Mouse (Mus musculus) embryonic facial prominence, embryonic 13.5 days (tissue): ENCODE results near the gene Tatdn2. TPM values are rescaled to one million over a fixed set of nuclear protein-coding genes. Genes with fewer than 3 reads are reported as not detected.

ENCODE experiments used
- ATAC-seq: fragments of 200-750 bp; cut with Nextera tagmentation; 2 replicates; pipeline ENCODE4 v1.8.0; 2017; ENCODE audit warnings: low read depth; ENCODE audit not compliant: insufficient number of reproducible peaks, insufficient read depth, low FRiP score, low TSS enrichment
- H3K27ac ChIP-seq: fragments of 300-500 bp; sonication (generic); 2 replicates; pipeline ENCODE4 v1.5.1; 2015; ENCODE audit warnings: moderate library complexity, mild to moderate bottlenecking, inconsistent platforms
- H3K27me3 ChIP-seq: fragments of 300-500 bp; sonication (generic); 2 replicates; pipeline ENCODE4 v1.6.1; 2015; ENCODE audit warnings: mild to moderate bottlenecking, inconsistent platforms
- H3K36me3 ChIP-seq: fragments of 300-500 bp; sonication (generic); 2 replicates; pipeline ENCODE4 v1.6.1; 2015; ENCODE audit warnings: mild to moderate bottlenecking, inconsistent platforms
- H3K4me1 ChIP-seq: fragments of 300-500 bp; sonication (generic); 2 replicates; pipeline ENCODE4 v1.6.1; 2015; ENCODE audit warnings: inconsistent platforms
- H3K4me2 ChIP-seq: fragments of 300-500 bp; sonication (generic); 2 replicates; pipeline ENCODE4 v1.6.1; 2015; ENCODE audit warnings: moderate library complexity, mild to moderate bottlenecking, inconsistent platforms
- H3K4me3 ChIP-seq: fragments of 300-500 bp; sonication (generic); 2 replicates; pipeline ENCODE4 v1.5.1; 2015; ENCODE audit warnings: mild to moderate bottlenecking, inconsistent platforms
- H3K9ac ChIP-seq: fragments of 300-500 bp; sonication (generic); 2 replicates; pipeline ENCODE4 v1.6.1; 2015; ENCODE audit warnings: mild to moderate bottlenecking, inconsistent platforms
- H3K9me3 ChIP-seq: fragments of 300-500 bp; sonication (generic); 2 replicates; pipeline ENCODE4 v1.6.1; 2016; ENCODE audit warnings: inconsistent platforms
- WGBS: fragments of 180-500 bp; shearing (Covaris S2); methylation state at CpG from one replicate; pipeline ENCODE4 v1.1.7; 2015; ENCODE audit warnings: mixed read lengths; 5-methylcytosine and 5-hydroxymethylcytosine counted together
- polyA plus RNA-seq: library from polyadenylated mRNA; unstranded; fragments of >200 nt; fragmentation: Nextera tagmentation; extraction: Ambion mirVana; gene quantifications from 2 replicates; pipeline ENCODE4 v1.2.1, GENCODE M21; 2015

The Tatdn2 gene
- polyA plus RNA-seq, result 0.70 and 0.72 TPM in 2 replicates

DNA sequence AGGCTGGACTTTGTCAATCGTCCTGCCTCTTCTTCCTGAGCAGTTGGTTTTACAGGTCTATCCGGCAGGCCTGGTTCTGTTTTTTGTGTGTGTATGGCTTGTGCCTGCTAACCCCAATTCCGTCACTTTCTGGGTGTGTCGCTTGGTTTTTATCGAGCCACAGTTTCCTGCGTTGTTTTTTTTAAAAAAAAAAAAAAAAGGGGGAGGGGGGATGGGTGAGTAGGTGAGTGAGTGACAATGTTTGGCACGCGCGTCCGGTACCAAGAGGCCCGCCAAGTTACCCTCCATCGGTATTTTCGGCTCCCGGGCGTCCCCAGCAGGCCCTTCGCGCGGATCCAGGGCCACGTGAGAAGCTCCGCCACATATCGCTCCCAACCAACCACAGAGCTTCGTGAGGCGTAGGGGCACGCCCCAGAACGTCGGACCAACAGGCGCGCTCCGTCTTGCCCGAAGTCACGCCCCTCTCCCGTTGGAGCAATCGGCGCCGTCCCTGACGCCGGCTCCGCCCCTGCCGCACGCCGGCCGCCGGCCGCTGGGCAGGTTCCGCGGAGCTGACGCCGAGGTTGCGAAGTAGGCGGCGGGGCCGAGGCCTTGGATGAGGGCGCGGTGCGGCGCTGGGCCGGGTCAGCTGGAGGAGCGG is at the start of gene Tatdn2:
Gene Tatdn2, plus strand, starts transcription at position 469 of the 640 bp plus-strand sequence.
- ATAC-seq, result peak; percentile 98
- H3K27me3 ChIP-seq, result no peaks in the 10 kb centered on the region
- H3K9ac ChIP-seq, result peak within 1 kb of the TSS; percentile 84
- H3K4me2 ChIP-seq, result peak within 1 kb of the TSS; percentile 93
- peaks cover 19% of the 10 kb centered on the region for H3K36me3 ChIP-seq
- H3K4me3 ChIP-seq, result peak within 1 kb of the TSS; percentile 91
- WGBS, result under 1% methylated on average over 58 of the region's 58 CpGs
- H3K27ac ChIP-seq, result peak within 1 kb of the TSS; percentile 91
- peaks cover 22% of the 10 kb centered on the region for H3K4me1 ChIP-seq
- H3K9me3 ChIP-seq, result no peaks in the 10 kb centered on the region

DNA sequence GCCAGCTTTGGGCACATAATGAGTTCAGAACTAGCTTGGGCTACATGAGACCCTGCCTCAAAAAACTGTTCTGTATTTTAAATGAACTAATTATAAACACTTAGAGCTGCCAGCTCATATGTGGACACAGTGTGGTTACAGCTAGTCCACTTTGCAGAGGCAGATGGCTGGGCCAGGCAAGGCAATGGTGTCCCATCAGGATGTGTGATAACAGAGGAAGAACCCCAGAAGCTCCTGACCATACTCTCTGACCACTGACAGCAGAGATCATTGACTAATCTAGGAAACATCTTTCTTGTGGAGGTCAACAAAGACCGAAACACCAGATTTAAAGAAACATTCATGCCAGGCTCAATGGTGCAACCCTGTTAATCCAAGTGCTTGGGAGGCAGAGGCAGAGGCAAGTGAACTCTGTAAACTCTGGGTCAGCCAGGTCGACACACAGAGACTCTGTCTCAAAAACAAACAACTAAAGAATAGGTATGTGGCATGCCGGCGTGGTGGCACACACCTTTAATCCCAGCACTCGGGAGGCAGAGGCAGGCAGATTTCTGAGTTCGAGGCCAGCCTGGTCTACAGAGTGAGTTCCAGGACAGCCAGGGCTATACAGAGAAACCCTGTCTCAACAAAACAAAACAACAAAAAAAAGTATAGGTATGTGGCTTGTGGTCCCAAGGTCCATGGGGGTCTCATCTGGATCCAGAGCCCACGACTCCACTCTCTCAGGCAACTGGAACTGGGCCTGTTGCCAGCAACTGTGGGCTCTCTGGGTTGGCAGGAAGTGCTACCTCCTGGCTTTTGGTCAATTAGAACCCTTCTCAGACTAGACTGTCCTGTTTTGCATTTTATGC is 47.3 kb upstream of the Tatdn2 start:
- 82% methylated on average over 7 of the region's 7 CpGs for WGBS
- H3K9me3 ChIP-seq, result no peaks in the 10 kb centered on the region

DNA sequence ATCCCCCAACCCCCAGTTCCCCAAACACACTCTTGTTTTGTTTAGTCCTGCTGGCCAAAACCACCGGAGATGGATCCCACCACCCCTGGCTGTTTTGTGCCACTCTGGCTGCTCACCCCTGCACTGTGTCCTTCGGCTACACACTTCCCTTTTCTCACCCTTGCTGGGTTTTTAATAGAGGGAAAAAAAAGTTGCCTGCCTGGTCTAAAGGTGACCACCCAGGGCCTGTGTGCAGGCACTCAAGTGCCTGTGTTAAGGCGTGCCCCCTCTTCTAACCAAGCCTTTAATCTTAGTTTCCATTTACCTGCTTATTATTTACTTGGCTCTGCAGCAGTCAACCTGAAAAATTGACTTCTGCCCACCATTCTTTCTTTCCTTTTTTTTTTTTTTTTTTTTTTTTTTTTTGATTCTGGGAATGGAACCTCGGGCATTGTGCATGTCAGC is 46.6 kb upstream of the Tatdn2 start:
- Histone ChIP-seq H3K9ac (no peak overlapping the region), H3K27ac (no peak overlapping the region), H3K4me1 (no peaks in the 10 kb centered on the region), H3K9me3 (no peaks in the 10 kb centered on the region), H3K4me2 (no peak overlapping the region), H3K4me3 (no peak overlapping the region), H3K27me3 (no peaks in the 10 kb centered on the region), H3K36me3 (no peaks in the 10 kb centered on the region)
- 67% methylated on average over 4 of the region's 4 CpGs for WGBS
- no peak for ATAC-seq

More for the DNA sequence above, 47.3 kb upstream of the Tatdn2 start:
- H3K4me1 ChIP-seq, result no peaks in the 10 kb centered on the region
- H3K36me3 ChIP-seq, result no peaks in the 10 kb centered on the region
- no peak for ATAC-seq
- H3K9ac ChIP-seq, result no peak overlapping the region
- H3K4me2 ChIP-seq, result no peak overlapping the region
- no peaks in the 10 kb centered on the region for H3K27me3 ChIP-seq
- H3K4me3 ChIP-seq, result no peak overlapping the region
- no peak overlapping the region for H3K27ac ChIP-seq

DNA sequence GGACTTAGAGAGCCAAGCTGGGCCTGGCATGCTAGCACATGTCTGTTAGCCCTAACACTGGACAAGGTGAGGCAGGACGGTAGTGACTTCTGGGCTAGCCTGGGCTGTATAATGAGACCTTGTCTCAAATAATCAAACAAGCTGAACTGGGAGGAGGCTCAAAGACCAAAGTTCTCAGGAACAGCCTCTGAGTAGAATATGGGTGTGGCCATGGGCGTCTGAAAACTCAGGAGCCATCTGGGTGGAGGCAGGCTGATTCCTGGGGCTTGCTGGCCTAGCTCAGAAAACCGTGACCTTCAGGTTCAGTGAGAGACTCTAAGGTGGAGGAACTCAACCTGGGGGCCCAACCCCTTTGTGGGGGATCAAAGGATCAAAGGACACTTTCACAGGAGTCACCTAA is 45.2 kb upstream of the Tatdn2 start:
- H3K4me1 ChIP-seq, result no peaks in the 10 kb centered on the region
- H3K9ac ChIP-seq, result no peak overlapping the region
- H3K27me3 ChIP-seq, result no peaks in the 10 kb centered on the region
- WGBS, result 67% methylated on average over 3 of the region's 3 CpGs
- ATAC-seq, result no peak
- no peak overlapping the region for H3K4me2 ChIP-seq
- no peaks in the 10 kb centered on the region for H3K9me3 ChIP-seq
- no peak overlapping the region for H3K4me3 ChIP-seq
- H3K27ac ChIP-seq, result no peak overlapping the region
- H3K36me3 ChIP-seq, result no peaks in the 10 kb centered on the region

DNA sequence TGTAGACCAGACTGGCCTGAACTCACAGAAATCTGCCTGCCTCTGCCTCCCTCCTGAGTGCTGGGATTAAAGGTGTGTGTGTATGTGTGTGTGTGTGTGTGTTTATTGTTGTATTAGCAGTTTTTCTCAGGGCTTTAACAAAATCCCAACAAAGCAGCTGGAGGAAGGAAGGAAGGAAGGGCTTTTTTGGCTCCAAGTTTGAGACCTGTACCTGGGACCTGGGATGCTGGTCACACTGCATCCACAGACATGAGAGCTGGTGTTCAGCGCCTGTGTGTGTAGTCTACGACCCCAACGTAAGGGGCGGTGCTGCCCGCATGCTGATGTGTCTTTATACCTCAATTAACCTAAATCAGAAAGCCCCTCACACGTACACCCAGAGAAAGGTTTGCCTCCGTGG is 43.3 kb upstream of the Tatdn2 start:
- Histone ChIP-seq H3K27ac (no peak overlapping the region), H3K4me1 (no peaks in the 10 kb centered on the region), H3K9me3 (no peaks in the 10 kb centered on the region), H3K4me2 (no peak overlapping the region), H3K36me3 (no peaks in the 10 kb centered on the region), H3K27me3 (no peaks in the 10 kb centered on the region), H3K4me3 (no peak overlapping the region), H3K9ac (no peak overlapping the region)
- ATAC-seq, result no peak
- WGBS, result 93% methylated on average over 7 of the region's 7 CpGs

DNA sequence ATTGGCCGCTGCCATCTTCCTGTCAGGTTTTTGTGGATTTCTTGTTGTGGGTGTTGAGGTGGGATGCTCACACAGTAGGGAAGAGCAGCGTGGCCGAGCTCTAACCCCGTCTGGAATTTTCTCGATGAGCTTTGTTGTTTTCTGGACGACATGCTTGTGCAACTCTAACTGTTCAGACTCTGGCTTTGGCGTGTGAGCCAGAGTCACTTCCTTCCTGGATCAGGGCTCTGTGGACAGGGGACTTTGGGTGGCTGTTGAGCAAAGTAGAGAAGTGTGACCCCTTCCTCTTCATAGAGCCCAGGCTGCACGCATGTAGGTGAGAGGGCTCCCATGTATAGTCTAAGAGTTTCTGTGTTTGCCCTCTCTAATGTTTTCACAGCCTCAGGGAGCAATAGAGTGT is 42.7 kb upstream of the Tatdn2 start:
- H3K9ac ChIP-seq, result no peak overlapping the region
- no peak overlapping the region for H3K27ac ChIP-seq
- H3K9me3 ChIP-seq, result no peaks in the 10 kb centered on the region
- no peaks in the 10 kb centered on the region for H3K36me3 ChIP-seq
- no peak overlapping the region for H3K4me3 ChIP-seq
- 83% methylated on average over 8 of the region's 8 CpGs for WGBS
- no peak overlapping the region for H3K4me2 ChIP-seq
- no peak for ATAC-seq
- H3K27me3 ChIP-seq, result no peaks in the 10 kb centered on the region
- H3K4me1 ChIP-seq, result no peaks in the 10 kb centered on the region

DNA sequence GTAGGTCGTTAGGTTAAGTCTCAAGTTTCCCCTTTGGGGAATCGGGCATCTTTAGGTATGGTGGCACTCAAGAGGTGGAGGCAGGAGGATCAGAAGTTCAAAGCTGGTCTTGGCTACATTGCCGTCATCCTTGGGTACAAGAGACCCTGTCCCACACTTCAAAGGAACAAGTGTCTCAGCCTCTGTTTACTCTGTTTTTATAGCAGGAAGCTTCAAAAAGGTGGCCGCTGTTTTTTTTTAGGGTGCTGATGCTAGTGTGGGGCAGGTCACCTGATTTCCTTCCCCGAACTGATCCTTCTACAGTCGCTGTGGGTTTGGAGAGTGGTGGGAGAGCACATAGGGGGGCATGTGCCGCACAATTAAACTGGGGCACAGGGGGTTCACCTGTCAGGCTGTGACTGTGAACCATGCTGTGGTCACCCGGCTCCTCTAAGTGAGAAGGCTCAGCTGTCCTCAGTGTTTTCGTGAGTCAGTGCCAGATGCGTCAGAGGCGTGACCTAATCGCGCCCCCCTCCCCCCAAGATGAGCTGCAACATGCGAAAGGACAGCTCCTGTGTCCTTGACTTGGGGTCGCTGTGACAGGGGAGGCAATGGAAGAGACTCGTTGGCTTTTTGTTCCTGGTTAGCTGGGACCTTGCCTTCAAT is 42.0 kb upstream of the Tatdn2 start:
- Histone ChIP-seq H3K27ac (no peak overlapping the region), H3K9me3 (no peaks in the 10 kb centered on the region), H3K4me1 (no peaks in the 10 kb centered on the region), H3K4me2 (no peak overlapping the region), H3K36me3 (no peaks in the 10 kb centered on the region), H3K4me3 (no peak overlapping the region), H3K27me3 (no peaks in the 10 kb centered on the region), H3K9ac (no peak overlapping the region)
- 79% methylated on average over 16 of the region's 16 CpGs for WGBS
- ATAC-seq, result no peak

DNA sequence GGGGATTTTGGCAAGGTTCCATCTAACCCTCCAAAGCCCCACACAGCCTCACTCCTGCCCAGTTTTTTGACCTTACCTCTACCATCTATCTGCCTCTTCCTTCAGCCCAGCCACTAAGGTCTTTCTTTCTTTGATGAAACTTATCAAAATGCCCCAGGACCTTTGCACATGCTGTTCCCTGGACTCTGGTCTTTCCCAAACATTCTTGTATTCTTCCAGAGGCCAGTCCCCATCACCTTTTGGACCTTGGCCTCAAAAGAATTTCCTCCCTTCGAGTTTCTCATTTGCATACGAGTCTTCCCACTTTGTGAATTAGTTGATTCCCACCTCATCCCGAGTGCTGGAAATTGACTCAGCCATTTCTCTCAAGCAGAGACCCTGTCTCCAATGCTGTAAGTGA is 41.4 kb upstream of the Tatdn2 start:
- Histone ChIP-seq H3K36me3 (no peaks in the 10 kb centered on the region), H3K27me3 (no peaks in the 10 kb centered on the region), H3K4me3 (no peak overlapping the region), H3K9me3 (no peaks in the 10 kb centered on the region), H3K4me2 (no peak overlapping the region), H3K9ac (no peak overlapping the region), H3K4me1 (0 out of 2 replicates have a peak, but pooled peaks cover 1% of the 10 kb centered on the region), H3K27ac (no peak overlapping the region)
- WGBS, result 91% methylated on average over 3 of the region's 3 CpGs
- no peak for ATAC-seq

DNA sequence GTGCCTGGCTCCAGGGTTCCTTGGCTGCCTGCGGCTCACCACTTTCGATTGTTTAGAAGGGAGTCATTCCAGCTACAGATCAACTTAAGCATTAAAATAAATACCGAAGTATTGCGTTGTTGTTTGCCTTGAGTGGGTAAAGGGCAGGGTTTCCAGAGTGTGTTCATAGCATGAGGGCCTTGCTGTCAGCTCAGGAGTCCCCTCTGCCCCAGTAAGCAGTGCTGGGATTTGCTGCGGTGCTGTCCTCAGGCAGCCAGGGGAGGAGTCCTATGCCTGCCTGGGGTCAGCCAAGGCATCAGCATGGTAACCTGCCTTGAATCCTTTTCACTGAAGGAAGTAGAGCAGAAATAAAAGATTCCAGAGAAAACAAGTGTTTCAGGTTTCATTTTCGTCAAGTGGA is 40.0 kb upstream of the Tatdn2 start:
- Histone ChIP-seq H3K4me1 (peaks cover 15% of the 10 kb centered on the region), H3K36me3 (no peaks in the 10 kb centered on the region), H3K9ac (no peak overlapping the region), H3K9me3 (no peaks in the 10 kb centered on the region), H3K4me2 (no peak overlapping the region), H3K27ac (no peak overlapping the region), H3K27me3 (no peaks in the 10 kb centered on the region), H3K4me3 (no peak overlapping the region)
- WGBS, result 80% methylated on average over 6 of the region's 6 CpGs
- no peak for ATAC-seq

DNA sequence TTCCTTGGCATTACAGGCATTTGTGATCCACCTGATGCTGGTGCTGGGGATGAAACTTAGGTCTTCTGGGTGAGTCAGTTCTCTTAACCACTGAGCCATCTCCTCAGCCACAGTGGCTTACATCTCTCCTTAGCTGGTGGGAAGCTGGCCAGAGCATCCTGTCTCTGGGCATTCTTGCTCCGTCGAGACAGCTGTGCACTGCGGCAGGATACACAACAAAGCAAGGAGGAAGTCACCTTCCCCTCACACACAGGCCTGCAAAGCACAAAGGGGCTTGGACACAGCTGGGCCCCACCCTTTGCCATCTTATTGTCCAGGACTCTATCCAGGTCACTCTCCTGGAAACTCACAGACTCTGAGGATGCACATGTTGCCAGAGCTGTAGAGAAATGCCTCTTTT is 38.6 kb upstream of the Tatdn2 start:
- H3K4me3 ChIP-seq, result no peak overlapping the region
- no peaks in the 10 kb centered on the region for H3K36me3 ChIP-seq
- no peaks in the 10 kb centered on the region for H3K9me3 ChIP-seq
- WGBS, result 62% methylated on average over 3 of the region's 3 CpGs
- H3K27me3 ChIP-seq, result no peaks in the 10 kb centered on the region
- H3K4me1 ChIP-seq, result peaks cover 18% of the 10 kb centered on the region
- no peak overlapping the region for H3K9ac ChIP-seq
- H3K27ac ChIP-seq, result no peak overlapping the region; the same call in 1 of the 2 replicates
- no peak for ATAC-seq
- H3K4me2 ChIP-seq, result no peak overlapping the region

DNA sequence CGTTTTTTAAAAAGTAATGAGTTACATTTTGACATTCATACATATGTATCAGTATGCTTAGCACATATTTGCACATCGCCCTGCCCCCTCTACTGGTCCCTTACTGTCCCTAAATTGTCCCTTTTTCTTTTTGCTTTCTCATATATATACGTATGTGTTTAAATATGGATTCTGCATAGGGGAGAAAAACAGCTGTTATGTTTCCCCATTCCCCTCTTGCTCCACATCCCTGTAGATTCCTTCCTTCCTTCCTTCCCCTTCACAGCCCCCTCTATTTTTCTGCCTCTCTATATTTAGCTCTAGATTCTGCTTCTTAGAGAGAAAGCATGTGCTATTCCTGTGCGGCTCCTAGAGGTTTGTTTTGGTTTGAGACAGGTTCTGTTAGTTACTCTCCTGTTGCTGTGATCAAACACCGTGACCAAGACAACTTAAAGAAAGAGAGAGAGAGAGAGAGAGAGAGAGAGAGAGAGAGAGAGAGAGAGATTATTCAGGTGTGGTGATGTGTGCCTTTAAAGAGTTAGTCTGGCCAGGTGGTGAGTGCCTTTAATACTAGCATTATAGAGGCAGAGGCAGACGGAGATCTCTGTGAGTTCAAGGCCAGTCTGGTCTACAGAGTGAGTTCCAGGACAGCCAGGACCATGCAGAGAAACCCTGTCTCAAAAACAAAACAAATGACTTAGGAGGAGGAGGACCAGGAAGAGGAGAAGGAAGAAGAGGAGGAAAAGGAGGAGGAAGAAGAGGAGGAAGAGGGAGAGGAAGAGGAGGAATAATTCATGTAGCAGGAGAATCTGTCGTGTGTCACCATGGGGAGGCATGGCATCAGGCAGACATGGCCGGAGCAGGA is 37.0 kb upstream of the Tatdn2 start:
- WGBS, result 66% methylated on average over 8 of the region's 8 CpGs
- no peaks in the 10 kb centered on the region for H3K36me3 ChIP-seq
- H3K27ac ChIP-seq, result no peak overlapping the region
- peaks cover 18% of the 10 kb centered on the region for H3K4me1 ChIP-seq
- H3K27me3 ChIP-seq, result no peaks in the 10 kb centered on the region
- no peak for ATAC-seq
- no peaks in the 10 kb centered on the region for H3K9me3 ChIP-seq
- no peak overlapping the region for H3K9ac ChIP-seq
- no peak overlapping the region for H3K4me3 ChIP-seq
- no peak overlapping the region for H3K4me2 ChIP-seq
